Comparison of ENCODE assay signal across 10 mouse cellular contexts in genomic region chr2:172731408-172731807, GRCm38 (mm10).
DNase-seq lines count a peak whose midpoint lies in the region; ATAC-seq lines count a peak whose summit lies in the region.
"Had no signal": no experiment of that assay in that cellular context is flagged by ENCODE, and none has a peak within 500 bp of the region (broad histone marks: within the 10 kb centered on the region; RNA-seq: fewer than 3 reads in every experiment).

No protein-coding gene starts in this region.

- no peak overlapping the region for H3K27ac ChIP-seq in lung, embryonic 16.5 days (ENCODE audit: low read length)
- H3K27ac ChIP-seq in forebrain, embryonic 10.5 days: peak overlapping the region; percentile 81
- H3K27ac ChIP-seq in stomach, embryonic 15.5 days: no peak overlapping the region
- H3K27ac ChIP-seq: liver, embryonic 15.5 days had no signal

- peaks cover 9% of the 10 kb centered on the region for H3K4me1 ChIP-seq in lung, embryonic 16.5 days (replicated peaks; ENCODE audit: control insufficient read depth, insufficient read depth, low read length)
- H3K4me1 ChIP-seq in forebrain, embryonic 10.5 days: peaks cover 95% of the 10 kb centered on the region
- peaks cover 13% of the 10 kb centered on the region for H3K4me1 ChIP-seq in stomach, embryonic 15.5 days
- H3K4me1 ChIP-seq: liver, embryonic 15.5 days had no signal

- H3K36me3 ChIP-seq in lung, embryonic 16.5 days (ENCODE audit: control insufficient read depth, insufficient read depth, low read length): no peaks in the 10 kb centered on the region
- no peaks in the 10 kb centered on the region for H3K36me3 ChIP-seq in forebrain, embryonic 10.5 days (replicated peaks)
- no peaks in the 10 kb centered on the region for H3K36me3 ChIP-seq in stomach, embryonic 15.5 days
- H3K36me3 ChIP-seq: liver, embryonic 15.5 days had no signal

- peaks cover 87% of the 10 kb centered on the region for H3K27me3 ChIP-seq in lung, embryonic 16.5 days (ENCODE audit: control insufficient read depth, insufficient read depth, low read depth, low read length)
- H3K27me3 ChIP-seq in forebrain, embryonic 10.5 days (ENCODE audit: poor library complexity, severe bottlenecking): peaks cover 94% of the 10 kb centered on the region
- H3K27me3 ChIP-seq in stomach, embryonic 15.5 days (replicated peaks): peaks cover 89% of the 10 kb centered on the region

- H3K9me3 ChIP-seq in lung, embryonic 16.5 days (ENCODE audit: control insufficient read depth, low read length): no peaks in the 10 kb centered on the region
- peaks cover 2% of the 10 kb centered on the region for H3K9me3 ChIP-seq in forebrain, embryonic 10.5 days
- H3K9me3 ChIP-seq in stomach, embryonic 15.5 days: no peaks in the 10 kb centered on the region
- H3K9me3 ChIP-seq: liver, embryonic 15.5 days had no signal

- no peak overlapping the region for H3K4me3 ChIP-seq in lung, embryonic 16.5 days (ENCODE audit: low read length)
- peak overlapping the region; percentile 37 for H3K4me3 ChIP-seq in forebrain, embryonic 10.5 days
- no peak overlapping the region for H3K4me3 ChIP-seq in stomach, embryonic 15.5 days (replicated peaks)
- H3K4me3 ChIP-seq: liver, embryonic 15.5 days had no signal

- 0 out of 2 replicates have a peak overlapping the region, but pooled peaks have one; percentile 9 for H3K4me2 ChIP-seq in lung, embryonic 16.5 days (ENCODE audit: low read depth, low read length)
- peak overlapping the region; percentile 29; the same call in 1 of the 2 replicates for H3K4me2 ChIP-seq in stomach, embryonic 15.5 days
- H3K4me2 ChIP-seq: liver, embryonic 15.5 days had no signal

- no peak overlapping the region for H3K9ac ChIP-seq in lung, embryonic 16.5 days (ENCODE audit: low read length)
- no peak overlapping the region for H3K9ac ChIP-seq in stomach, embryonic 15.5 days
- H3K9ac ChIP-seq: liver, embryonic 15.5 days had no signal

- WGBS in lung, embryonic 16.5 days: 1% methylated on average over 18 of the region's 18 CpGs
- WGBS in forebrain, embryonic 10.5 days: under 1% methylated on average over 18 of the region's 18 CpGs
- under 1% methylated on average over 18 of the region's 18 CpGs for WGBS in stomach, embryonic 15.5 days

- no peak for DNase-seq in lung, postnatal 4 days
- no peak for DNase-seq in forebrain, embryonic 10.5 days (ENCODE audit: extremely low spot score, low spot score)
- peak; percentile 19 to 41 for DNase-seq in kidney, postnatal 4 days
- DNase-seq in frontal cortex, postnatal 36 days (ENCODE audit: low spot score in 2 of 2): no peak
- DNase-seq in frontal cortex, postnatal 10 days (ENCODE audit: low spot score in 2 of 2): no peak
- DNase-seq in left cerebral cortex, adult 11 months (ENCODE audit: low spot score): no peak
- DNase-seq: thymus, adult 18-20 months had no signal

- 0 out of 2 replicates have a peak, but pooled peaks have one; percentile 6 for ATAC-seq in lung, embryonic 16.5 days (ENCODE audit: low read depth)
- peak; percentile 50; the same call in 1 of the 2 replicates for ATAC-seq in stomach, embryonic 15.5 days (ENCODE audit: insufficient read depth, low FRiP score, low read depth)

Comparison
In these comparisons a context has a peak if more than half of its experiments do, and no peak if none do; other contexts are left out.
1. DNase-seq: peak in kidney, postnatal 4 days (2 of 2); none in lung, postnatal 4 days (0 of 2), forebrain, embryonic 10.5 days (single experiment), frontal cortex, postnatal 36 days (0 of 2), frontal cortex, postnatal 10 days (0 of 2) and left cerebral cortex, adult 11 months (single experiment).